Mouse (Mus musculus) heart, postnatal 14 days (tissue): ENCODE data around the gene Ubac2. TPM values are rescaled to one million over a fixed set of nuclear protein-coding genes. Genes with fewer than 3 reads are reported as not detected.
A peak's percentile ranks its signal among the peaks of the same experiment; 100 is the strongest.

Experiments
- DNase-seq, 2 experiments: peaks; one replicate each; pipeline ENCODE4 v3.0.0; 2021 to 2022
- intact Hi-C: fragments of 180-260 bp; cut with DNase I; formaldehyde crosslinking; loops from one replicate; pipeline ENCODE4 v1.15.1; 2025
- total RNA-seq, 2 experiments: library from RNA; stranded (reverse); gene quantifications; 2 replicates each; pipeline ENCODE4 v1.2.3; 2021

The Ubac2 gene
- total RNA-seq, 2 experiments from 2014 or later = 23.3 to 23.8 TPM

- DNase-seq = no peak
- intact Hi-C loops = loop anchor here (5.0 kb wide), 1 partner anchor 64 kb away; no protein-coding TSS in a partner anchor
Measured at GRCm38 (mm10) chr14:121993616-121994015, 115.2 kb downstream of the Ubac2 start.

GRCm38 (mm10) chr14:121994171-121994700, 115.8 kb downstream of the Ubac2 start:
- intact Hi-C loops = loop anchor here (5.0 kb wide), 1 partner anchor 63 kb away; no protein-coding TSS in a partner anchor
- DNase-seq = no peak

- intact Hi-C loops = loop anchor here (5.0 kb wide), 1 partner anchor 62 kb away; no protein-coding TSS in a partner anchor
Measured at GRCm38 (mm10) chr14:121994846-121995556, 116.6 kb downstream of the Ubac2 start.

GRCm38 (mm10) chr14:121995557-121995870, 117.1 kb downstream of the Ubac2 start:
- intact Hi-C loops = no loop called here

More at GRCm38 (mm10) chr14:121994846-121995556, 116.6 kb downstream of the Ubac2 start:
- no peak for DNase-seq

GRCm38 (mm10) chr14:121996786-121997185, 118.4 kb downstream of the Ubac2 start:
- intact Hi-C loops = no loop called here
- DNase-seq = peak; percentile 68 to 71

More at GRCm38 (mm10) chr14:121995557-121995870, 117.1 kb downstream of the Ubac2 start:
- no peak for DNase-seq

GRCm38 (mm10) chr14:121999455-121999854, 121.0 kb downstream of the Ubac2 start:
- intact Hi-C loops = no loop called here
- no peak for DNase-seq

GRCm38 (mm10) chr14:122000346-122001105, 122.1 kb downstream of the Ubac2 start:
- intact Hi-C loops = no loop called here
- no peak for DNase-seq

GRCm38 (mm10) chr14:122002224-122002623, 123.8 kb downstream of the Ubac2 start:
- intact Hi-C loops = no loop called here
- DNase-seq = no peak

- no peak for DNase-seq
- intact Hi-C loops = no loop called here
Measured at GRCm38 (mm10) chr14:122003812-122004211, 125.4 kb downstream of the Ubac2 start.

- intact Hi-C loops = no loop called here
- no peak for DNase-seq
Measured at GRCm38 (mm10) chr14:122008261-122008660, 129.8 kb downstream of the Ubac2 start.

GRCm38 (mm10) chr14:122009502-122009901, 131.1 kb downstream of the Ubac2 start:
- intact Hi-C loops = no loop called here
- peak; percentile 13 to 18 for DNase-seq

- DNase-seq = peak; percentile 33 to 51
Measured at GRCm38 (mm10) chr14:122010301-122010700, 131.9 kb downstream of the Ubac2 start.

GRCm38 (mm10) chr14:122011768-122012167, 133.3 kb downstream of the Ubac2 start:
- intact Hi-C loops = no loop called here
- DNase-seq = no peak

More at GRCm38 (mm10) chr14:122010301-122010700, 131.9 kb downstream of the Ubac2 start:
- intact Hi-C loops = no loop called here

GRCm38 (mm10) chr14:122012193-122012592, 133.8 kb downstream of the Ubac2 start:
- DNase-seq = no peak
- intact Hi-C loops = no loop called here

GRCm38 (mm10) chr14:122012814-122013213, 134.4 kb downstream of the Ubac2 start:
- DNase-seq = no peak
- intact Hi-C loops = no loop called here

- intact Hi-C loops = no loop called here
Measured at GRCm38 (mm10) chr14:122013417-122013951, 135.1 kb downstream of the Ubac2 start.

GRCm38 (mm10) chr14:122017958-122018357, 139.5 kb downstream of the Ubac2 start:
- intact Hi-C loops = no loop called here
- DNase-seq = no peak

More at GRCm38 (mm10) chr14:122013417-122013951, 135.1 kb downstream of the Ubac2 start:
- peak; percentile 27 to 31 for DNase-seq

- no peak for DNase-seq
- intact Hi-C loops = no loop called here
Measured at GRCm38 (mm10) chr14:122019389-122019788, 141.0 kb downstream of the Ubac2 start.

GRCm38 (mm10) chr14:122020567-122020966, 142.1 kb downstream of the Ubac2 start:
- DNase-seq = no peak
- intact Hi-C loops = no loop called here

GRCm38 (mm10) chr14:122023054-122023453, 144.6 kb downstream of the Ubac2 start:
- no peak for DNase-seq

GRCm38 (mm10) chr14:122023928-122024327, 145.5 kb downstream of the Ubac2 start:
- intact Hi-C loops = no loop called here

More at GRCm38 (mm10) chr14:122023054-122023453, 144.6 kb downstream of the Ubac2 start:
- intact Hi-C loops = no loop called here

More at GRCm38 (mm10) chr14:122023928-122024327, 145.5 kb downstream of the Ubac2 start:
- DNase-seq = no peak
